ENCODE assay signal across 11 mouse cellular contexts in the genomic region with DNA sequence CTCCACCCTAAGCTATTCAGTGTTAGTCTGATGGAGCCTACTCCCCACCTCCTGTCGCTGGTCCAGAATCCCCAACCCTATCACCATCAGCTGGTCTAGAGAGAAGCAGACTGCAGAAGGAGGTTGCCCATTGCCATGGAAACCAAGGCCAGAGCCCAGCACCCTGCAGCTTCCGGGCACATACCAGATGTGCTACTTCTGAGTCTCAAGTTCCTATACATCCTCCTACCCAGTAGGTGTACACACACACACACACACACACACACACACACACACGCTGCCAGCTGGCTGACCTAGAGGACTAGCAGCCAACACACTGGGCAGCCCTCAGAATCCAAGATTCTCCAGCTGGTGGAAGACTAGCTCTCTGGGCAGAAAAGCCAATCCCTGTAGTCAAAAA.
DNase-seq lines count a peak whose midpoint lies in the region; ATAC-seq and TF ChIP-seq lines count a peak whose summit lies in the region.
"Had no signal": no experiment of that assay in that cellular context is flagged by ENCODE, and none has a peak within 500 bp of the region (broad histone marks: within the 10 kb centered on the region; RNA-seq: fewer than 3 reads in every experiment).

No protein-coding gene starts in this region.

- H3K27ac ChIP-seq in hindbrain, embryonic 16.5 days (ENCODE audit: low read depth, low read length), result peak overlapping the region; percentile 59; the same call in 1 of the 2 replicates
- peak overlapping the region; percentile 47; the same call in 1 of the 2 replicates for H3K27ac ChIP-seq in midbrain, postnatal 0 days (ENCODE audit: low read depth, low read length)
- H3K27ac ChIP-seq: embryonic facial prominence, embryonic 13.5 days had no signal

- H3K4me3 ChIP-seq in hindbrain, embryonic 16.5 days (ENCODE audit: low read length), result no peak overlapping the region
- H3K4me3 ChIP-seq in midbrain, postnatal 0 days (ENCODE audit: low read depth, low read length), result no peak overlapping the region
- H3K4me3 ChIP-seq: embryonic facial prominence, embryonic 13.5 days; myocyte had no signal

- H3K4me2 ChIP-seq in hindbrain, embryonic 16.5 days (ENCODE audit: low read length), result no peak overlapping the region
- H3K4me2 ChIP-seq in midbrain, postnatal 0 days (ENCODE audit: low read depth, low read length, poor library complexity, severe bottlenecking), result no peak overlapping the region
- H3K4me2 ChIP-seq: embryonic facial prominence, embryonic 13.5 days; lung, embryonic 14.5 days had no signal

- peaks cover 4% of the 10 kb centered on the region for H3K9me3 ChIP-seq in hindbrain, embryonic 16.5 days (ENCODE audit: control insufficient read depth, low read length)
- H3K9me3 ChIP-seq in midbrain, postnatal 0 days (ENCODE audit: low read length), result no peaks in the 10 kb centered on the region

- no peaks in the 10 kb centered on the region for H3K36me3 ChIP-seq in hindbrain, embryonic 16.5 days (ENCODE audit: control insufficient read depth, insufficient read depth, low read length)
- H3K36me3 ChIP-seq in midbrain, postnatal 0 days (ENCODE audit: insufficient read depth, low read length), result no peaks in the 10 kb centered on the region
- H3K36me3 ChIP-seq: embryonic facial prominence, embryonic 13.5 days had no signal

- H3K4me1 ChIP-seq in hindbrain, embryonic 16.5 days (ENCODE audit: control insufficient read depth, insufficient read depth, low read depth, low read length), result peaks cover 18% of the 10 kb centered on the region
- peaks cover 10% of the 10 kb centered on the region for H3K4me1 ChIP-seq in midbrain, postnatal 0 days (ENCODE audit: insufficient read depth, low read length)
- H3K4me1 ChIP-seq: embryonic facial prominence, embryonic 13.5 days had no signal

- peak; percentile 4 to 27 for DNase-seq in layer of hippocampus, adult 18-20 months (ENCODE audit: low spot score in 2 of 2)
- no peak for DNase-seq in layer of hippocampus, adult 9-10 months (ENCODE audit: low spot score)
- peak; percentile 54 for DNase-seq in cerebellum, adult 9-11 months
- DNase-seq in midbrain, postnatal 0 days (ENCODE audit: low spot score), result peak; percentile 86
- no peak for DNase-seq in kidney, adult 9 months
- DNase-seq in liver, result no peak
- DNase-seq in heart, postnatal 36 days, result no peak
- DNase-seq: lung, embryonic 14.5 days had no signal

- peak; percentile 74 for ATAC-seq in hindbrain, embryonic 16.5 days
- peak; percentile 60; the same call in 1 of the 2 replicates for ATAC-seq in midbrain, postnatal 0 days (ENCODE audit: low FRiP score)

- H3K9ac ChIP-seq in hindbrain, embryonic 16.5 days (ENCODE audit: low read depth, low read length), result no peak overlapping the region
- H3K9ac ChIP-seq in midbrain, postnatal 0 days (replicated peaks; ENCODE audit: low read length, poor library complexity, severe bottlenecking), result no peak overlapping the region
- H3K9ac ChIP-seq: embryonic facial prominence, embryonic 13.5 days; lung, embryonic 14.5 days had no signal

- 35% methylated on average over 3 of the region's 3 CpGs for WGBS in hindbrain, embryonic 16.5 days
- WGBS in midbrain, postnatal 0 days, result 59% methylated on average over 3 of the region's 3 CpGs

- no peak for TF ChIP-seq CTCF in midbrain, postnatal 0 days (IDR thresholded peaks at IDR 0.05)

- intact Hi-C loops in heart, postnatal 36 days (cut with DNase I), result no loop called here

- no peaks in the 10 kb centered on the region for H3K27me3 ChIP-seq in hindbrain, embryonic 16.5 days (replicated peaks; ENCODE audit: control insufficient read depth, insufficient read depth, low read length)
- no peaks in the 10 kb centered on the region for H3K27me3 ChIP-seq in midbrain, postnatal 0 days (ENCODE audit: insufficient read depth, low read length)
- H3K27me3 ChIP-seq: embryonic facial prominence, embryonic 13.5 days had no signal

Comparison
In these comparisons a context has a peak if more than half of its experiments do, and no peak if none do; other contexts are left out.
1. DNase-seq: peak in layer of hippocampus, adult 18-20 months (2 of 2), cerebellum, adult 9-11 months (single experiment) and midbrain, postnatal 0 days (single experiment); none in layer of hippocampus, adult 9-10 months (single experiment), kidney, adult 9 months (single experiment), liver (single experiment) and heart, postnatal 36 days (0 of 2).